Mouse (Mus musculus) heart, embryonic 11.5 days (tissue): ENCODE measurements around the gene Gdf9. TPM values are rescaled to one million over a fixed set of nuclear protein-coding genes. Genes with fewer than 3 reads are reported as not detected.

Experiments
- ATAC-seq: fragments of 200-750 bp; cut with Nextera tagmentation; replicated peaks from 2 replicates; pipeline ENCODE4 v1.8.0; 2017; ENCODE audit warnings: moderate library complexity; ENCODE audit not compliant: insufficient number of reproducible peaks, low FRiP score, low TSS enrichment
- H3K27ac ChIP-seq: fragments of 300-500 bp; sonication (generic); 2 replicates; pipeline ENCODE4 v1.5.1; 2014; ENCODE audit warnings: mild to moderate bottlenecking, low read depth, low read length
- H3K27me3 ChIP-seq: fragments of 300-500 bp; sonication (generic); 2 replicates; pipeline ENCODE4 v1.6.1; 2014; ENCODE audit warnings: mild to moderate bottlenecking, low read length, mixed read lengths; ENCODE audit not compliant: control insufficient read depth, insufficient read depth
- H3K36me3 ChIP-seq: fragments of 300-500 bp; sonication (generic); 2 replicates; pipeline ENCODE4 v1.6.1; 2014; ENCODE audit warnings: mild to moderate bottlenecking, low read length, moderate library complexity, mixed read lengths; ENCODE audit not compliant: control insufficient read depth, insufficient read depth
- H3K4me1 ChIP-seq: fragments of 300-500 bp; sonication (generic); 2 replicates; pipeline ENCODE4 v1.6.1; 2014; ENCODE audit warnings: low read length; ENCODE audit not compliant: control insufficient read depth, insufficient read depth
- H3K4me2 ChIP-seq: fragments of 300-500 bp; sonication (generic); 2 replicates; pipeline ENCODE4 v1.6.1; 2014; ENCODE audit warnings: mild to moderate bottlenecking, moderate library complexity
- H3K4me3 ChIP-seq: fragments of 300-500 bp; sonication (generic); 2 replicates; pipeline ENCODE4 v1.5.1; 2014; ENCODE audit warnings: low read depth, low read length
- H3K9ac ChIP-seq: fragments of 300-500 bp; sonication (generic); 2 replicates; pipeline ENCODE4 v1.6.1; 2014; ENCODE audit warnings: mild to moderate bottlenecking, low read depth, low read length, moderate library complexity
- H3K9me3 ChIP-seq: fragments of 300-500 bp; sonication (generic); replicated peaks from 2 replicates; pipeline ENCODE4 v1.6.1; 2016; ENCODE audit warnings: low read length; ENCODE audit not compliant: control insufficient read depth
- WGBS: fragments of 180-500 bp; shearing (Covaris S2); extraction: QIAGEN DNeasy Blood & Tissue Kit; methylation state at CpG from one replicate; pipeline ENCODE4 v1.1.7; 2014; ENCODE audit not compliant: insufficient replicate concordance; 5-methylcytosine and 5-hydroxymethylcytosine counted together
- polyA plus RNA-seq: library from polyadenylated mRNA; unstranded; fragments of >200 nt; fragmentation: Nextera tagmentation; extraction: Ambion mirVana; gene quantifications from 2 replicates; pipeline ENCODE4 v1.2.1, GENCODE M21; 2014

Gdf9 gene
- polyA plus RNA-seq, 1 experiment from 2014 or later, result 0.76 TPM

DNA sequence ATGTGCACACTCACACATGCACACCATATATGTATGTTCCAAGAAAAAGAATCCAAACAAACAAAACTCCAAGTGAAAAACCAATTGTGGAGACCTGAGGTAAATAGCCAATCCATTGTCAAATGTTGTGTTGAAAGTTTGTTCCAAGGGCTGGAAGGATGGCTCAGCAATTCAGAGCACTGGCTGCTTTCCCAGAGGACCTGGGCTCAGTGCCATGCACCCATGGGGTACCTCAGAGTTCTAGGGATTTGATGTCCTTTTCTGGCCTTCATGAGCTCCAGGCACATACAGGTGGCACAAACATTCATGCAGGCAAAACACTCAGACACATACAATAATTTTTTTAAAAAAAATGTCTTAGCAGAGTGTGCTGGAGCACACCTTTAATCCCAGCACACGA is 17.7 kb downstream of the Gdf9 start:
- Histone ChIP-seq H3K9ac (no peak overlapping the region), H3K9me3 (no peaks in the 10 kb centered on the region), H3K4me2 (no peak overlapping the region), H3K4me3 (no peak overlapping the region), H3K27ac (no peak overlapping the region), H3K27me3 (0 out of 2 replicates have a peak, but pooled peaks cover 5% of the 10 kb centered on the region), H3K36me3 (no peaks in the 10 kb centered on the region), H3K4me1 (no peaks in the 10 kb centered on the region)
- WGBS, result 88% methylated on average over 1 of the region's 1 CpGs
- no peak for ATAC-seq

- Histone ChIP-seq H3K4me2 (no peak overlapping the region), H3K27me3 (0 out of 2 replicates have a peak, but pooled peaks cover 5% of the 10 kb centered on the region), H3K4me1 (no peaks in the 10 kb centered on the region), H3K36me3 (no peaks in the 10 kb centered on the region), H3K27ac (no peak overlapping the region), H3K9me3 (no peaks in the 10 kb centered on the region), H3K4me3 (no peak overlapping the region), H3K9ac (no peak overlapping the region)
- 38% methylated on average over 15 of the region's 15 CpGs for WGBS
- ATAC-seq, result no peak
These were observed 19.4 kb downstream of the Gdf9 start for GRCm38 (mm10) chr11:53450070-53450705.

GRCm38 (mm10) chr11:53451361-53451760 is 20.5 kb downstream of the Gdf9 start:
- no peak for ATAC-seq
- Histone ChIP-seq H3K9ac (no peak overlapping the region), H3K27ac (no peak overlapping the region), H3K27me3 (0 out of 2 replicates have a peak, but pooled peaks cover 5% of the 10 kb centered on the region), H3K4me2 (no peak overlapping the region), H3K36me3 (no peaks in the 10 kb centered on the region), H3K4me1 (no peaks in the 10 kb centered on the region), H3K4me3 (no peak overlapping the region), H3K9me3 (no peaks in the 10 kb centered on the region)
- WGBS, result 73% methylated on average over 2 of the region's 2 CpGs

GRCm38 (mm10) chr11:53452396-53452795 is 21.6 kb downstream of the Gdf9 start:
- Histone ChIP-seq H3K27ac (no peak overlapping the region), H3K4me2 (no peak overlapping the region), H3K4me1 (no peaks in the 10 kb centered on the region), H3K9me3 (no peaks in the 10 kb centered on the region), H3K4me3 (no peak overlapping the region), H3K36me3 (no peaks in the 10 kb centered on the region), H3K27me3 (0 out of 2 replicates have a peak, but pooled peaks cover 5% of the 10 kb centered on the region), H3K9ac (no peak overlapping the region)
- 91% methylated on average over 9 of the region's 9 CpGs for WGBS
- no peak for ATAC-seq

- no peak for ATAC-seq
- no peaks in the 10 kb centered on the region for H3K9me3 ChIP-seq
- H3K4me3 ChIP-seq, result no peak overlapping the region
- H3K36me3 ChIP-seq, result no peaks in the 10 kb centered on the region
- no peak overlapping the region for H3K9ac ChIP-seq
- no peak overlapping the region for H3K4me2 ChIP-seq
- WGBS, result 83% methylated on average over 5 of the region's 5 CpGs
- no peak overlapping the region for H3K27ac ChIP-seq
- H3K27me3 ChIP-seq, result 0 out of 2 replicates have a peak, but pooled peaks cover 5% of the 10 kb centered on the region
- no peaks in the 10 kb centered on the region for H3K4me1 ChIP-seq
These were observed 22.2 kb downstream of the Gdf9 start for GRCm38 (mm10) chr11:53453031-53453430.

DNA sequence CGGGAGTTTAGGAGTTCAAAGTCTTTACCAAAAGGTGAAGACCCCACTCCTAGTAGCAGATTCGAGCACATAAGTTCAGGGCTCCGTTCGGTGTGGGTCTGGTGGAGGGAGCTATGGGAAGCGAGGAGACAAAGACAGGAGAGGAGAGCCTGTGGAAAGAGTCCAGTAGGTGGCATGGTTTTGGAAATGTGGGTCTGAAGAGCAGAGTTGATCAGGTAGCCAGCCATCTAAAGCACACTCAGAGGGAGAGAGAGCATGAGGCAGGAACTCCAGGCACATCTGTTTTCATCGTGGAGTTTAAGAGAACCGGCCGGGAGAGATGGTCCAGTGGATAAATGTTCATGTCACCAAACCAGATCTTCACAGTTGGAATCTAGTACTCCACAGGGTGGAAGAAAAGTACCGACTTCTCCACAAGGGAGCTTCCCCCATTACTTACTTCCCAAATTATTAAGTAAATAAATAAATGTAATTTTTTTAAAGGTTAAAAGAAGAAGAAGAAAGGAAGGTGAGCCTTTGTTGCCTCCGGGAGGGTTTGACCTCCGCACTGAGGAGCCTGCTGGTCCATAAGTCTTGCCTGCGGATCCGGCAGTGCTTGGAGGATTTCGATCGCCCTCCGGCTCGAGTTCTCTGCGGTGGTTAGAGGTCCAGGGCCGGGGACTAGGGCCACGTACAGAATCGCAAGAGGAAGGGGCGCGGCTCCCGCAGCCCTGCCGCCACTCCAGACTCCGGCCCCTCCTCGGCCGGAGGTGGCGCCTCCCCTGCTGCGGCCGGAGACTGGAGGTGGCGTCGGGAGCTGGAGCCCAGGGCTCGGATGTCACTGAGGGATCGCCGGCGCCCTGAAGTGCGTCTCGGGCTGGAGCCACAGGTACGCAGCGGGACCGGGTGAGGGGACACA is 25.9 kb downstream of the Gdf9 start, which contains the start of the genes Gm10447 and Shroom1:
Gene Gm10447, minus strand, starts transcription at position 637 of the 898 bp plus-strand sequence.
Gene Shroom1, plus strand, starts transcription at position 732 of the 898 bp plus-strand sequence.
- Histone ChIP-seq H3K9me3 (no peaks in the 10 kb centered on the region), H3K36me3 (no peaks in the 10 kb centered on the region), H3K27me3 (peaks cover 7% of the 10 kb centered on the region), H3K4me2 (peak within 1 kb of the TSS; percentile 80), H3K4me1 (no peaks in the 10 kb centered on the region), H3K27ac (no peak within 1 kb of the TSS), H3K9ac (peak within 1 kb of the TSS; percentile 73), H3K4me3 (peak within 1 kb of the TSS; percentile 49)
- ATAC-seq, result peak; percentile 68; the same call in 1 of the 2 replicates
- WGBS, result 3% methylated on average over 42 of the region's 42 CpGs

DNA sequence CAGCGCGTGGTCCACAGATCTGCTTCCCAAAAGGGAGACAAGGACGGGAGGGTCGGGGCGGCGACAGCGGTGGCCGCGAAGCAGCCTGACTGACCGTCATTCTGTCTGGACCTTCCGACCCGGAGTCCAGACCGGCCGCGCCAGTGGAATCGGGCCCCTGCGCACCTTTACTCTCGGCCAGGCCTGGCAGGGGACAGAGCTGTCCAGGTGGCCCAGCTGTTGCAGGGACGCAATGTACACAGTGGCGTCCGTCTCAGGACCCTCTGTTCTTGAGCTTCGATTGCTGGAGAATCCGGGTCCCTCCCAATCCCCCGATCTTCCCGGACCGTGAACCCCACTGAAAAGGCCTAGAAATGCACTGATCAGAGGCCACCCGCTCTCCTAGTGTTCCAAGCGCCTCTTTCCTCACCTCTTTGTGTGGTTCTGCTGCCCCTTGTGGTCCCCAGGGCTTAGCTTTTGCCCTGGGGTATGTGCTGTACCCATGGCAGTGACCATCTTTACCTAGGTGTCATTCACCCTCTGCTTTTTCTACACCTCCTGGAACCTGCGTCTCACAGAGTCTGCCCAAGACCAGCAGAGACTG is 26.6 kb downstream of the Gdf9 start:
- H3K36me3 ChIP-seq, result no peaks in the 10 kb centered on the region
- 0 out of 2 replicates have a peak, but pooled peaks have one; percentile 11 for ATAC-seq
- H3K27me3 ChIP-seq, result peaks cover 14% of the 10 kb centered on the region
- peak overlapping the region; percentile 80 for H3K4me2 ChIP-seq
- H3K9ac ChIP-seq, result peak overlapping the region; percentile 73
- peak overlapping the region; percentile 49 for H3K4me3 ChIP-seq
- WGBS, result 6% methylated on average over 29 of the region's 29 CpGs
- no peaks in the 10 kb centered on the region for H3K4me1 ChIP-seq
- H3K9me3 ChIP-seq, result no peaks in the 10 kb centered on the region
- no peak overlapping the region for H3K27ac ChIP-seq

GRCm38 (mm10) chr11:53458996-53459395 is 28.2 kb downstream of the Gdf9 start:
- peaks cover 29% of the 10 kb centered on the region for H3K27me3 ChIP-seq
- H3K36me3 ChIP-seq, result no peaks in the 10 kb centered on the region
- 57% methylated on average over 3 of the region's 3 CpGs for WGBS
- H3K9me3 ChIP-seq, result no peaks in the 10 kb centered on the region
- no peak overlapping the region for H3K9ac ChIP-seq
- H3K4me2 ChIP-seq, result no peak overlapping the region
- H3K4me3 ChIP-seq, result no peak overlapping the region
- H3K4me1 ChIP-seq, result no peaks in the 10 kb centered on the region
- no peak for ATAC-seq
- H3K27ac ChIP-seq, result no peak overlapping the region
